26 mouse cellular contexts compared by ENCODE assay signal in the genomic region with DNA sequence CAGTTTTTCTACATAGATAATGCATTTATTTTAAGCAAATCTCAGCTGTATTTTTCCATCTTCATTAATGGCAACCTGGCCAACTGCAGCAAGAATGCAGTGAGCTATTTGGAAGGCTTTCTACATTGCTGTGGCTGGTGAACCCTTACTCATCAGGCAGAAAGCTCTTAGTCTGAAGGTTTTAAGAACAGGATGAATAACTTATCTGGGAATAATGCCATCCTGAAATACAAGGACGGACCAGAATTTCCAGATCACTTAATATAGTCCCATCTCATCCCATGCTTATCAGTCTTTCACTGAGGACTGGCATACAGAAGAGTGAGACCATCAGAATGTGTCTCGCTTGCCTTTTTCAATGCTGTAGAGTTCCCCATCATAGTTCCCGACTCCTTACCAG. TPM values are rescaled to one million over a fixed set of nuclear protein-coding genes. Genes with fewer than 3 reads are reported as not detected.
"Had no signal": no experiment of that assay in that cellular context is flagged by ENCODE, and none has a peak within 500 bp of the region (broad histone marks: within the 10 kb centered on the region; RNA-seq: fewer than 3 reads in every experiment).

No protein-coding gene starts in this region.

- H3K4me1 ChIP-seq: heart, embryonic 13.5 days; heart, embryonic 15.5 days; kidney, embryonic 15.5 days; limb, embryonic 13.5 days; limb, embryonic 15.5 days; liver, embryonic 12.5 days had no signal

- H3K27me3 ChIP-seq: heart, embryonic 13.5 days; heart, embryonic 15.5 days; hindbrain, embryonic 13.5 days; hindbrain, embryonic 15.5 days; kidney, embryonic 15.5 days; limb, embryonic 13.5 days; limb, embryonic 15.5 days; liver, embryonic 12.5 days had no signal

- H3K27ac ChIP-seq: gastrocnemius, adult 2 months; heart, adult 2 months; heart, embryonic 13.5 days; heart, embryonic 15.5 days; hindbrain, embryonic 13.5 days; hindbrain, embryonic 15.5 days; hindbrain, postnatal 0 days; kidney, embryonic 15.5 days; kidney, postnatal 0 days; limb, embryonic 13.5 days; limb, embryonic 15.5 days; liver, embryonic 12.5 days; liver, embryonic 14.5 days had no signal

- H3K36me3 ChIP-seq: heart, embryonic 13.5 days; heart, embryonic 15.5 days; hindbrain, embryonic 13.5 days; hindbrain, embryonic 15.5 days; kidney, embryonic 15.5 days; limb, embryonic 13.5 days; limb, embryonic 15.5 days; liver, embryonic 12.5 days had no signal

- H3K4me3 ChIP-seq: gastrocnemius, adult 2 months; heart, adult 2 months; heart, embryonic 13.5 days; heart, embryonic 15.5 days; hindbrain, embryonic 13.5 days; hindbrain, embryonic 15.5 days; kidney, embryonic 15.5 days; limb, embryonic 13.5 days; limb, embryonic 15.5 days; liver, embryonic 12.5 days had no signal

- DNase-seq: gastrocnemius, adult 2 months; gastrocnemius, postnatal 10 days; gastrocnemius, postnatal 25 days; heart, adult 2 months; heart, postnatal 14 days; heart, postnatal 36 days; kidney, adult 11 months; kidney, adult 2 months; kidney, adult 9 months; kidney, postnatal 14 days; kidney, postnatal 36 days; layer of hippocampus, adult 9-11 months; layer of hippocampus, postnatal 36 days; left cerebral cortex, postnatal 4 days had no signal

- H3K9me3 ChIP-seq: heart, embryonic 13.5 days; heart, embryonic 15.5 days; hindbrain, embryonic 13.5 days; hindbrain, embryonic 15.5 days; kidney, embryonic 15.5 days; limb, embryonic 13.5 days; limb, embryonic 15.5 days; liver, embryonic 12.5 days had no signal

RNA-seq across cellular contexts. Expression of a gene that starts 24.3 kb away (rescaled TPM):
- total RNA-seq: granulocyte monocyte progenitor cell, adult 5-6 weeks had no signal
